Mouse (Mus musculus) kidney, postnatal 0 days (tissue): ENCODE results near the gene Orai1. TPM values are rescaled to one million over a fixed set of nuclear protein-coding genes. Genes with fewer than 3 reads are reported as not detected.

Experiments used
- ATAC-seq: fragments of 200-750 bp; cut with Nextera tagmentation; replicated peaks from 2 replicates; pipeline ENCODE4 v1.8.0; 2017; ENCODE audit warnings: low read depth, moderate number of reproducible peaks, moderate TSS enrichment, moderate library complexity; ENCODE audit not compliant: low FRiP score
- DNase-seq: peaks from one replicate; pipeline ENCODE4 v3.0.0-alpha.2; 2016; ENCODE audit warnings: low spot score
- H3K27ac ChIP-seq: fragments of 300-500 bp; sonication (generic); 2 replicates; pipeline ENCODE4 v1.5.1; 2014; ENCODE audit warnings: mild to moderate bottlenecking
- H3K27me3 ChIP-seq: fragments of 300-500 bp; sonication (generic); 2 replicates; pipeline ENCODE4 v1.6.1; 2014; ENCODE audit warnings: low read length, mixed read lengths; ENCODE audit not compliant: insufficient read depth
- H3K36me3 ChIP-seq: fragments of 300-500 bp; sonication (generic); 2 replicates; pipeline ENCODE4 v1.6.1; 2014; ENCODE audit warnings: low read length, mixed read lengths; ENCODE audit not compliant: insufficient read depth
- H3K4me1 ChIP-seq: fragments of 300-500 bp; sonication (generic); replicated peaks from 2 replicates; pipeline ENCODE4 v1.6.1; 2014; ENCODE audit warnings: antibody characterized with exemption, low read length, mixed read lengths; ENCODE audit not compliant: insufficient read depth
- H3K4me2 ChIP-seq: fragments of 300-500 bp; sonication (generic); 2 replicates; pipeline ENCODE4 v1.6.1; 2014; ENCODE audit warnings: mild to moderate bottlenecking, low read length, moderate library complexity, mixed read lengths
- H3K4me3 ChIP-seq: fragments of 300-500 bp; sonication (generic); replicated peaks from 2 replicates; pipeline ENCODE4 v1.5.1; 2014; ENCODE audit warnings: low read depth, low read length
- H3K9ac ChIP-seq: fragments of 300-500 bp; sonication (generic); 2 replicates; pipeline ENCODE4 v1.6.1; 2014; ENCODE audit warnings: low read depth, low read length
- H3K9me3 ChIP-seq: fragments of 300-500 bp; sonication (generic); replicated peaks from 2 replicates; pipeline ENCODE4 v1.6.1; 2016; ENCODE audit warnings: low read length, inconsistent platforms, mixed read lengths
- CTCF ChIP-seq: IDR thresholded peaks from 2 replicates; pipeline ENCODE4 v1.5.1; 2016; ENCODE audit warnings: antibody characterized with exemption, low read depth, mild to moderate bottlenecking, moderate library complexity
- WGBS: fragments of 180-500 bp; shearing (Covaris S2); extraction: QIAGEN DNeasy Blood & Tissue Kit; methylation state at CpG from one replicate; pipeline ENCODE4 v1.1.7; 2014; 5-methylcytosine and 5-hydroxymethylcytosine counted together
- polyA plus RNA-seq: library from polyadenylated mRNA; unstranded; fragments of >200 nt; fragmentation: Nextera tagmentation; extraction: Ambion mirVana; gene quantifications from 2 replicates; pipeline ENCODE4 v1.2.1, GENCODE M21; 2015

Gene Orai1
- polyA plus RNA-seq, 1 experiment from 2014 or later: 23.4 TPM

DNA sequence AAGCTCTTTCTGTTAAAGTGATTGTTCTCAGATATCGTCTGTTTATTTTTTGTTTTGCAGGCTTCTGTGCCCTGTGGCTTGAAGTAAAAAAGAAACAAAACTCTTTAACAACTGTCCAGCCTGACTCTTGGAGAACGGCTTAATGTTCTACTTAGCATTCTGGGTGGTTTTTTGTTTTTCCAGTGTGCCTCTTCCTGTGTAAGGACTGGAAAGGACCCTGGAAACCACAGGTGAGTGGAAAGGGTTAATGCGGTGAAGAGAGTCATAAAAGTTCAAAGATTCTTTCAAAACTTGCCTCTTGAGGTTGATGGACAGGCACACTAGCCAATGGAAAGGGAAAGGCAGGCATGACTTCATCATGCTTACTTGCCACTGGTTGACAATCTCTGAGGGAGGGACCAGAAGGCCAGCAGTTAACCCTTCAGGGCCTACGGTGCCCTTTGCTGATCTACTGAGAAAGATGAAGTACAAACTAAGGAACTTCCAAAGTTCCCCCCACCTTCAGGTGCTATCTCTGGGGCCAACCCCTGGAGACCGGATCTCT is 20.5 kb upstream of the Orai1 start:
- Histone ChIP-seq H3K4me1 (peaks cover 16% of the 10 kb centered on the region), H3K27ac (no peak overlapping the region), H3K9ac (no peak overlapping the region), H3K4me2 (peak overlapping the region; percentile 32), H3K36me3 (0 out of 2 replicates have a peak, but pooled peaks cover 3% of the 10 kb centered on the region), H3K9me3 (no peaks in the 10 kb centered on the region), H3K27me3 (no peaks in the 10 kb centered on the region), H3K4me3 (0 out of 2 replicates have a peak overlapping the region, but pooled peaks have one; percentile 3)
- 6% methylated on average over 5 of the region's 5 CpGs for WGBS
- no peak for TF ChIP-seq CTCF
- peak; percentile 97 for DNase-seq
- peak; percentile 93 for ATAC-seq

DNA sequence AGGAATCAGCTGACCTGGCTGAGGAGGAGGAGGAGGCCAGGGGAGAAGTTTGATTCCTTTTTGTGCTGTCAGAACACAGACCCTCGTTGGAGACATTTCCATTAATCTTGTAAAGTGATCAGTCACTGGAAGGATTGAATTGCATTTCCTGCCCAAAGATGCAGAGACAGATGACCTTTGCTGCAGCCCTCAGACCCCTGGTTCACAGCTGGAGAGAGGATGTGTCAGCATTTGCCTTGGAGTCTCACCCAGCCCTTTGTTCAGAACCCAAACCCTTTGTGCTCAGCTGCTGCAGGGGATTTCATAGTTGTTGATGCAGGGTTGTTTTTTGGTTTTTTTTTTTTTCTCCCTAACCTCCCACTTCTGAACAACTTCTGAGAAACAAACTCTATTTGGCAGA is 20.0 kb upstream of the Orai1 start:
- ATAC-seq (no peak), DNase-seq (peak; percentile 35)
- Histone ChIP-seq H3K9ac (no peak overlapping the region), H3K27ac (no peak overlapping the region), H3K9me3 (no peaks in the 10 kb centered on the region), H3K4me1 (peaks cover 16% of the 10 kb centered on the region), H3K36me3 (0 out of 2 replicates have a peak, but pooled peaks cover 3% of the 10 kb centered on the region), H3K27me3 (no peaks in the 10 kb centered on the region), H3K4me2 (no peak overlapping the region), H3K4me3 (no peak overlapping the region)
- TF ChIP-seq CTCF: no peak
- WGBS: 0% methylated on average over 1 of the region's 1 CpGs

DNA sequence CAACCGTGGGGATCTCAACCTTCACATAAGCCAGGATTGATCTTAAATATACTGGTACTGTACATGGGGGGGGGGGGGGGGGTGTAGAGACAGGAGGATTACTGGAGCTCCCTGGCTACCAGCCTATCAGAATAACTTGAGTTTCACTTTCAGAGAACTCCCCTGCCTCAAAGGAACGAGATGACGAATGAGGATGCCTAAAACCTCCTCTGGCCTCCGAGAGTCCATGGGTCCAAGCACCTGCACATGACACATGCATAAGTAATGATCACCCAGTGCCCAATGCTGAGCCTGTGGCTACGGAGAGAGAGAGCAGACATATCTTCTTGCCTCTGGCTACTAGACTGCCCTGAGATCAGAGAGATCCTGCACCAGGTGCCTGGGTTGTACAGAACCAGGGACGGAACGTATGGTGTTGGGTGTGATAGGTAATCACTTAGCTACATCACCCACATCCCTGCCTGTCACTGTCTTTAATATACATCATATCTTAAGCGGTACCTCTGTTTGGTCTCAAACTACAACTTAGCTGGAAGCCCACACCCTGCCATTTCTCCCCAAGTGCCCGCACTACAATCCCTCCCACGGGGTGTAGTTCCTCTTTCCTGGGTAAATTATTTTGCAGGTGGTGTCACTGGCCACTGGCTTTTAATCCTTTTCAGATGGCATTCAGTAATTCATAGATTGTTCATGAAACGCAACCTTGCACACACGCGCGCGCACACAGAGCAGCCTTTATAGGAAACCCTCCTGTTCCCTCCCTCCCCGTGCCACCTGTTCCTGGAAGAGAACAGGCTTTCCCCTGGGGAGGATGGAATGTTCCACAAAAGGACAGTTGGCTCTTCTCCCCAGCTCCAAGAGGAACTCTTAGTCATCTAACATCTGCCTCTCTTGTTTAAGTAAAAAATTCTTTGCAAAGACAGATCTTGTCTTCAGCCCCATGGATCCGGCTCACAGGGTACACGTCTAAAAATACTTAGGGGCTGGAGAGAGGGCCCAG is 17.4 kb upstream of the Orai1 start:
- Histone ChIP-seq H3K4me1 (no peaks in the 10 kb centered on the region), H3K4me2 (no peak overlapping the region), H3K9me3 (no peaks in the 10 kb centered on the region), H3K36me3 (0 out of 2 replicates have a peak, but pooled peaks cover 3% of the 10 kb centered on the region), H3K9ac (no peak overlapping the region), H3K4me3 (no peak overlapping the region), H3K27ac (no peak overlapping the region), H3K27me3 (no peaks in the 10 kb centered on the region)
- WGBS: 85% methylated on average over 18 of the region's 18 CpGs
- no peak for DNase-seq
- ATAC-seq: 0 out of 2 replicates have a peak, but pooled peaks have one; percentile 29
- no peak for TF ChIP-seq CTCF

DNA sequence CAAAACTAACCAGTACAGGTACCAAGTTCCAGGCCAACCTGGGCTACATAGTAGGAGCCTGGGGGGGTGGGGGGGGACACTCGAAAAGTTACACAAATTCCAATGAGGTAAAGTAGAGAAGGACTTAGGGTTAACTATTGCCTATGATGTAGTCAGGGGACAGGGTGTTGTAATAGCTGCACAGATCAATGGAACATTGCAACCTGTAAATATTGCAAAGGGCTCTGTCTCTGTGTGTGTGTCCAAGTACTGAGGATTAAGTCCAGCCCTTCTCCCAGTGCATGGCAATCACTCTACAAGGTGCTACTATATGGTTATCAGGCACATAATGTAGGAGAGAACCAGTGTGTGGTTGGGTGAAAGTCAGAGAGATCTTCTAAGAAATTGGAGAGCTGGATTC is 14.0 kb upstream of the Orai1 start:
- Histone ChIP-seq H3K27ac (no peak overlapping the region), H3K4me1 (no peaks in the 10 kb centered on the region), H3K36me3 (0 out of 2 replicates have a peak, but pooled peaks cover 3% of the 10 kb centered on the region), H3K27me3 (no peaks in the 10 kb centered on the region), H3K9ac (no peak overlapping the region), H3K9me3 (no peaks in the 10 kb centered on the region), H3K4me3 (no peak overlapping the region), H3K4me2 (no peak overlapping the region)
- ATAC-seq: no peak
- WGBS: 73% methylated on average over 1 of the region's 1 CpGs
- TF ChIP-seq CTCF: no peak
- DNase-seq: no peak

DNA sequence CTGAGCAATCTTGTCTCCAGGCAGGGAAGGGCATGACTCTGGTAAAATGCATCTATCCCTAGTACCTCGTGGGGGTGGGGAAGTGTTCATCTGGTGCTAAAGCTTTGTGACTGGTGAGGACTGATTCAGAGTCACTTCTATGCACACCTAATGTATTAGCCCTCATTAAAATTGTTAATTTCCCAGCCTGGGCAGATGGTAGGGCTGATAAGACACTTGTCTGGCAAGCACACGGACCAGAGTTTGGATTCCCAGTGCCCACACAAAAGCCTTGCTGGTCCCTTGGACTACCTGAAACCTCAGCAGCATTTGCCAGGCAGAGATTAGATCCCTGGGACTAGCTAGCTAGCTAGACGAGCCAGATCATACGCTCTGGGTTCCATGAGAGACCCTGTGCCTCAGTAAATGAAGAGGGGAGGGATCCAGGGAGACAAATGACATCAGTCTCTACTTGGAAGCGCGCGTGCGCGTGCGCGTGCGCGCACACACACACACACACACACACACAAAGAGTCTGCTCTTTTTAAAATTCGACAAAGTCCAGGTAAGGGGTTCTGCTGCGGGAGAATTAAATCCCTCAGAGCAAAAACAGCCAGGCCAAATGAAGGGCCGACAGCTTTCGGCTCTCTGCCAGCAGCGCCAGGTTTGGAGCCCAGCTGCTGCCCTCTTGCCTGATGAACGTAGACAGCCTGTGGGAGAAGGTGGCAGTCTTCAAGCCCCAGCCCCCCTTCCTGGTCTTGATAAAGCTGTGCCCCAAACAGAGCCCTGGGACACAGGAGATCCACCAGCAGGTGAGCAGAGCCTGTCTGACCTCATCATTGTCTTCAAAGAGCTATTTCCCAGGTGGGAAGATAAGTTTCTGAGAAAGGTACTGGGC is 8.9 kb upstream of the Orai1 start:
- TF ChIP-seq CTCF: no peak
- DNase-seq (no peak), ATAC-seq (no peak)
- no peak overlapping the region for H3K27ac ChIP-seq
- H3K4me1 ChIP-seq: no peaks in the 10 kb centered on the region
- H3K27me3 ChIP-seq: no peaks in the 10 kb centered on the region
- WGBS: 70% methylated on average over 19 of the region's 19 CpGs
- H3K4me2 ChIP-seq: no peak overlapping the region
- H3K9ac ChIP-seq: no peak overlapping the region
- H3K9me3 ChIP-seq: no peaks in the 10 kb centered on the region
- no peak overlapping the region for H3K4me3 ChIP-seq
- H3K36me3 ChIP-seq: no peaks in the 10 kb centered on the region
